ENCODE assay signal across 8 mouse cellular contexts in the genomic region with DNA sequence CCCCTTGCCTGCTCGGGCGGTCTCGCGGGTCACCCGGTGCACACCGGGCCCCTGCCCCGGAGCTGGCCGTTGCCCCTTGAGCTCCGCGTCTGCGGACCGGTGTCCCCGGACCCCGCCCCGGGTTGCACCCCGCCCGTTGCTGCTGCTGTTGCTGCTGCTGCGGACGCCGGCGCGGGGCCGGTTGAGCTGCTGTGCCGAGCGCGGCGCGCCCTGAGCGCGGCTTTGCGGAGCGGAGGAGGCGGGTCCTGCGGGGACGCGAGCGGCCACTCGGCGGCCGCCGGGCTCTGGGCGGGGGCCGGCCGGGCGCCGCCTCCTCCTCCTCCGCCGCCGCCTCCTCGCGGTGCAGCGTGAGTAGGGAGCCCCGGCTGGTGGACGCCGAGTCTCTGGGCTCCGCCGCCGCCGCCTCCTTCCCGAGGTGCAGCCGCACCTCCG. TPM values are rescaled to one million over a fixed set of nuclear protein-coding genes. Genes with fewer than 3 reads are reported as not detected.
DNase-seq lines count a peak whose midpoint lies in the region; ATAC-seq lines count a peak whose summit lies in the region.

No protein-coding gene starts in this region.

- H3K4me1 ChIP-seq in lung, embryonic 16.5 days (replicated peaks; ENCODE audit: control insufficient read depth, insufficient read depth, low read length), result peaks cover 12% of the 10 kb centered on the region

- H3K27ac ChIP-seq in lung, embryonic 16.5 days (ENCODE audit: low read length), result peak overlapping the region; percentile 99

- H3K4me3 ChIP-seq in lung, embryonic 16.5 days (ENCODE audit: low read length), result peak overlapping the region; percentile 97

- H3K36me3 ChIP-seq in lung, embryonic 16.5 days (ENCODE audit: control insufficient read depth, insufficient read depth, low read length), result no peaks in the 10 kb centered on the region

- H3K4me2 ChIP-seq in lung, embryonic 16.5 days (ENCODE audit: low read depth, low read length), result peak overlapping the region; percentile 85

- no peaks in the 10 kb centered on the region for H3K9me3 ChIP-seq in lung, embryonic 16.5 days (ENCODE audit: control insufficient read depth, low read length)

- ATAC-seq in hematopoietic stem cell, adult 5-6 weeks (replicated peaks in 1 of 2; ENCODE audit: insufficient read depth in 1 of 2, low FRiP score in 2 of 2, low TSS enrichment in 1 of 2, low read depth in 1 of 2, poor library complexity in 2 of 2, severe bottlenecking in 2 of 2), result peak; percentile 50
- ATAC-seq in lung, embryonic 16.5 days (ENCODE audit: low read depth), result peak; percentile 85

- WGBS in lung, embryonic 16.5 days, result 0% methylated on average over 13 of the region's 62 CpGs

- peak overlapping the region; percentile 98 for H3K9ac ChIP-seq in lung, embryonic 16.5 days (ENCODE audit: low read length)

- DNase-seq in T-cell, adult 2 months (ENCODE audit: low spot score), result peak; percentile 71
- peak; percentile 86 for DNase-seq in cerebellum, adult 9-10 months
- peak; percentile 71 for DNase-seq in forelimb bud, embryonic 11.5 days (ENCODE audit: low read depth, low spot score)
- peak; percentile 82 to 88 for DNase-seq in layer of hippocampus, postnatal 10 days (ENCODE audit: low spot score in 2 of 2)
- peak; percentile 74 for DNase-seq in ovary, postnatal 10 days (ENCODE audit: low spot score)
- peak; percentile 78 for DNase-seq in urinary bladder, postnatal 25 days (ENCODE audit: low spot score)

- no peaks in the 10 kb centered on the region for H3K27me3 ChIP-seq in lung, embryonic 16.5 days (ENCODE audit: control insufficient read depth, insufficient read depth, low read depth, low read length)

RNA-seq across cellular contexts. Expression of a gene that starts 0.6 kb away (rescaled TPM):
- 49.1 and 56.2 TPM in 2 replicates for total RNA-seq in hematopoietic stem cell, adult 5-6 weeks (2017)
- 1,000 to 10,000 TPM; 1,022 to 1,059 TPM for total RNA-seq in layer of hippocampus, postnatal 10 days (2021)
- polyA plus RNA-seq in lung, embryonic 16.5 days (2015; fragmentation: Nextera tagmentation; extraction: Ambion mirVana), result 202 and 205 TPM in 2 replicates

Comparison
In these comparisons a context has a peak if more than half of its experiments do, and no peak if none do; other contexts are left out.
1. Peak in every context shown above with its lines: DNase-seq, ATAC-seq, H3K4me3 ChIP-seq and H3K27ac ChIP-seq.
2. RNA of a gene that starts 0.6 kb away (total RNA-seq): 1,022 to 1,059 TPM in layer of hippocampus, postnatal 10 days; 49.1 to 56.2 TPM in hematopoietic stem cell, adult 5-6 weeks; every median in the first group is over 10 times any median in the second.